ENCODE assay signal across 8 mouse cellular contexts in genomic region chr14:61684473-61685230, GRCm38 (mm10).
DNase-seq lines count a peak whose midpoint lies in the region; ATAC-seq and TF ChIP-seq lines count a peak whose summit lies in the region.

No protein-coding gene starts in this region.

- H3K9me3 ChIP-seq in heart, embryonic 16.5 days (replicated peaks; ENCODE audit: control insufficient read depth, low read length) = no peaks in the 10 kb centered on the region

- H3K36me3 ChIP-seq in kidney, adult 2 months (ENCODE audit: control insufficient read depth, insufficient read depth, low read length) = no peaks in the 10 kb centered on the region
- H3K36me3 ChIP-seq in heart, embryonic 16.5 days (ENCODE audit: control insufficient read depth, insufficient read depth) = no peaks in the 10 kb centered on the region
- H3K36me3 ChIP-seq in thymus, adult 2 months (ENCODE audit: control insufficient read depth, insufficient read depth, low read length) = no peaks in the 10 kb centered on the region

- peak overlapping the region; percentile 95 for H3K4me2 ChIP-seq in heart, embryonic 16.5 days (ENCODE audit: low read depth, low read length)

- no peaks in the 10 kb centered on the region; the same call in 1 of the 2 replicates for H3K27me3 ChIP-seq in kidney, adult 2 months (replicated peaks; ENCODE audit: control insufficient read depth, insufficient read depth, low read length)
- peaks cover 14% of the 10 kb centered on the region for H3K27me3 ChIP-seq in heart, embryonic 16.5 days (ENCODE audit: control insufficient read depth, insufficient read depth, low read length)
- H3K27me3 ChIP-seq in thymus, adult 2 months (ENCODE audit: control insufficient read depth, insufficient read depth, low read length) = peaks cover 16% of the 10 kb centered on the region

- TF ChIP-seq POLR2A in kidney, adult 2 months (IDR thresholded peaks at IDR 0.05; ENCODE audit: low read depth, low read length) = no peak
- 0 out of 2 replicates have a peak, but pooled peaks have one; percentile 32 for TF ChIP-seq POLR2A in thymus, adult 2 months (IDR thresholded peaks at IDR 0.05; ENCODE audit: control insufficient read depth, extremely low read depth, insufficient read depth, low read length, poor library complexity)

- peak overlapping the region; percentile 51 for H3K9ac ChIP-seq in heart, embryonic 16.5 days (ENCODE audit: low read length)

- H3K4me3 ChIP-seq in kidney, adult 2 months (ENCODE audit: insufficient read depth, low read depth, low read length) = peak overlapping the region; percentile 37; the same call in 1 of the 2 replicates
- peak overlapping the region; percentile 44 for H3K4me3 ChIP-seq in heart, embryonic 16.5 days (ENCODE audit: low read length)
- peak overlapping the region; percentile 42 for H3K4me3 ChIP-seq in thymus, adult 2 months (ENCODE audit: control insufficient read depth, insufficient read depth, low read length)

- peaks cover 3% of the 10 kb centered on the region; the same call in 1 of the 2 replicates for H3K4me1 ChIP-seq in kidney, adult 2 months (ENCODE audit: control insufficient read depth, insufficient read depth, low read length)
- H3K4me1 ChIP-seq in heart, embryonic 16.5 days (ENCODE audit: control insufficient read depth, insufficient read depth, low read length) = peaks cover 47% of the 10 kb centered on the region
- H3K4me1 ChIP-seq in thymus, adult 2 months (replicated peaks; ENCODE audit: control insufficient read depth, insufficient read depth, low read length) = peaks cover 42% of the 10 kb centered on the region

- WGBS in kidney, adult 2 months = 82% methylated on average over 26 of the region's 26 CpGs
- 41% methylated on average over 26 of the region's 26 CpGs for WGBS in heart, embryonic 16.5 days
- 47% methylated on average over 26 of the region's 26 CpGs for WGBS in thymus, adult 2 months

- TF ChIP-seq CTCF in kidney, adult 2 months (conservative IDR thresholded peaks at IDR 0.05; ENCODE audit: insufficient read depth, insufficient read length, low read depth, low read length) = no peak
- no peak for TF ChIP-seq CTCF in thymus, adult 2 months (IDR thresholded peaks at IDR 0.05; ENCODE audit: borderline replicate concordance, control insufficient read depth, extremely low read depth, insufficient read depth, low read length, poor library complexity)

- no peak for ATAC-seq in heart, embryonic 16.5 days (replicated peaks; ENCODE audit: extremely low read depth, insufficient read depth, low FRiP score)

- no peak for DNase-seq in kidney, adult 2 months
- DNase-seq in kidney, postnatal 14 days = no peak
- peak; percentile 33 for DNase-seq in T-cell, adult 2 months (ENCODE audit: low spot score)
- DNase-seq in lung, postnatal 10 days = peak; percentile 13
- peak; percentile 54 for DNase-seq in thymus, adult 2 months
- DNase-seq in layer of hippocampus, postnatal 14 days (ENCODE audit: low spot score in 2 of 2) = no peak
- DNase-seq in adrenal gland, postnatal 36 days = no peak

- H3K27ac ChIP-seq in kidney, adult 2 months (ENCODE audit: insufficient read depth, low read depth, low read length) = peak overlapping the region; percentile 95
- H3K27ac ChIP-seq in heart, embryonic 16.5 days (ENCODE audit: low read length) = no peak overlapping the region
- H3K27ac ChIP-seq in thymus, adult 2 months (ENCODE audit: control insufficient read depth, insufficient read depth, low read length) = peak overlapping the region; percentile 94

Comparison
In these comparisons a context has a peak if more than half of its experiments do, and no peak if none do; other contexts are left out.
1. DNase-seq: peak in T-cell, adult 2 months (single experiment), lung, postnatal 10 days (single experiment) and thymus, adult 2 months (single experiment); none in kidney, adult 2 months (single experiment), kidney, postnatal 14 days (single experiment), layer of hippocampus, postnatal 14 days (0 of 2) and adrenal gland, postnatal 36 days (0 of 2).
2. Peak in every context shown above with its lines, with median percentiles within 50 percentile points of each other: H3K4me3 ChIP-seq.